Mouse (Mus musculus) testis, adult 2 months (tissue): ENCODE data around the gene Crabp2.

Source experiments
- CTCF ChIP-seq: fragments of 200-500 bp; IDR thresholded peaks from 2 replicates; pipeline ENCODE4 v1.5.1; 2012; ENCODE audit warnings: low read depth, mild to moderate bottlenecking, inconsistent platforms, low read length, moderate library complexity; ENCODE audit not compliant: control insufficient read depth, insufficient read depth, insufficient replicate concordance
- POLR2A ChIP-seq: fragments of 200-500 bp; IDR thresholded peaks from 2 replicates; pipeline ENCODE4 v1.6.1; 2012; ENCODE audit warnings: low read depth, mild to moderate bottlenecking, inconsistent platforms, low read length, moderate library complexity; ENCODE audit not compliant: control insufficient read depth

- TF ChIP-seq POLR2A (no peak), CTCF (no peak)
These were observed 54.0 kb downstream of the Crabp2 start for GRCm38 (mm10) chr3:88002291-88002976.
